Mouse (Mus musculus) layer of hippocampus, postnatal 25 days (tissue): Measurements from ENCODE around the gene Smdt1. TPM values are rescaled to one million over a fixed set of nuclear protein-coding genes. Genes with fewer than 3 reads are reported as not detected.

Source experiments
- DNase-seq, 2 experiments: peaks; one replicate each; pipeline ENCODE4 v3.0.0; 2022; ENCODE audit warnings: mixed read lengths in 2 of 2, low spot score in 1 of 2; ENCODE audit errors: extremely low spot score in 1 of 2
- total RNA-seq, 2 experiments: library from RNA; stranded (reverse); gene quantifications; 2 replicates each; pipeline ENCODE4 v1.2.3; 2021

The Smdt1 gene
- total RNA-seq: 100 to 1,000 TPM; 139 to 150 TPM

GRCm38 (mm10) chr15:82338593-82339112 lies at the start of gene Smdt1, which contains the start of the genes Naga and Pheta2:
Smdt1 (plus strand) TSS chr15:82338959.
Naga (minus strand) TSS chr15:82338925.
Pheta2 (plus strand) TSS chr15:82338942.
- peak; percentile 89 to 90 for DNase-seq

GRCm38 (mm10) chr15:82290252-82290651 lies 48.5 kb upstream of the Smdt1 start:
- no peak for DNase-seq

- DNase-seq: no peak
Measured at GRCm38 (mm10) chr15:82292851-82293250, 45.9 kb upstream of the Smdt1 start.

GRCm38 (mm10) chr15:82293271-82293711 lies 45.5 kb upstream of the Smdt1 start:
- no peak for DNase-seq

GRCm38 (mm10) chr15:82294059-82294458 lies 44.7 kb upstream of the Smdt1 start:
- DNase-seq: no peak

- DNase-seq: no peak
Measured at GRCm38 (mm10) chr15:82298764-82299561, 39.8 kb upstream of the Smdt1 start, which contains the start of gene Wbp2nl. Wbp2nl (plus strand) TSS chr15:82298954.

GRCm38 (mm10) chr15:82307107-82307506 lies 31.7 kb upstream of the Smdt1 start:
- no peak for DNase-seq

- DNase-seq: no peak
Measured at GRCm38 (mm10) chr15:82308416-82308815, 30.3 kb upstream of the Smdt1 start.

- no peak for DNase-seq
Measured at GRCm38 (mm10) chr15:82317839-82318238, 20.9 kb upstream of the Smdt1 start.

- no peak for DNase-seq
Measured at GRCm38 (mm10) chr15:82319613-82320012, 19.1 kb upstream of the Smdt1 start.

- no peak for DNase-seq
Measured at GRCm38 (mm10) chr15:82322195-82322594, 16.6 kb upstream of the Smdt1 start.

GRCm38 (mm10) chr15:82325382-82325781 lies 13.4 kb upstream of the Smdt1 start:
- no peak for DNase-seq

- no peak for DNase-seq
Measured at GRCm38 (mm10) chr15:82335194-82335593, 3.6 kb upstream of the Smdt1 start.

GRCm38 (mm10) chr15:82336629-82337028 lies 2.1 kb upstream of the Smdt1 start:
- no peak for DNase-seq

GRCm38 (mm10) chr15:82337875-82338274 lies 884 bp upstream of the Smdt1 start:
- DNase-seq: no peak

GRCm38 (mm10) chr15:82339150-82339549 lies 391 bp downstream of the Smdt1 start:
- no peak for DNase-seq

- DNase-seq: no peak
Measured at GRCm38 (mm10) chr15:82339634-82340254, 985 bp downstream of the Smdt1 start.

- no peak for DNase-seq
Measured at GRCm38 (mm10) chr15:82340414-82341035, 1.8 kb downstream of the Smdt1 start.

GRCm38 (mm10) chr15:82341036-82341501 lies 2.3 kb downstream of the Smdt1 start:
- DNase-seq: no peak

- no peak for DNase-seq
Measured at GRCm38 (mm10) chr15:82341675-82342542, 3.1 kb downstream of the Smdt1 start.
